Mouse (Mus musculus) right cerebral cortex, postnatal 10 days (tissue): Measurements from ENCODE around the gene Chit1.

Source experiments
- DNase-seq, 2 experiments: peaks; one replicate each; pipeline ENCODE4 v3.0.0; 2021; ENCODE audit warnings: low spot score in 2 of 2

Chit1 gene

GRCm38 (mm10) chr1:134110979-134111378 lies at the start of gene Chit1:
Chit1 (plus strand) TSS chr1:134111242.
- no peak for DNase-seq

- no peak for DNase-seq
Observed at GRCm38 (mm10) chr1:134061915-134062314, 49.1 kb upstream of the Chit1 start.

GRCm38 (mm10) chr1:134062411-134063085 lies 48.5 kb upstream of the Chit1 start:
- DNase-seq: peak; percentile 81 to 83

GRCm38 (mm10) chr1:134063086-134063772 lies 47.8 kb upstream of the Chit1 start:
- peak; percentile 77 to 81 for DNase-seq

- DNase-seq: no peak
Observed at GRCm38 (mm10) chr1:134063773-134064125, 47.3 kb upstream of the Chit1 start.

- no peak for DNase-seq
Observed at GRCm38 (mm10) chr1:134064296-134064831, 46.7 kb upstream of the Chit1 start.

- no peak for DNase-seq
Observed at GRCm38 (mm10) chr1:134065241-134065809, 45.7 kb upstream of the Chit1 start.

- DNase-seq: no peak
Observed at GRCm38 (mm10) chr1:134066554-134066953, 44.5 kb upstream of the Chit1 start.

- DNase-seq: peak in 1 of 2 experiments; percentile 56
Observed at GRCm38 (mm10) chr1:134067143-134067619, 43.9 kb upstream of the Chit1 start.

GRCm38 (mm10) chr1:134070099-134070669 lies 40.9 kb upstream of the Chit1 start:
- DNase-seq: no peak

- DNase-seq: no peak
Observed at GRCm38 (mm10) chr1:134071411-134072018, 39.5 kb upstream of the Chit1 start.

- DNase-seq: no peak
Observed at GRCm38 (mm10) chr1:134073061-134073564, 37.9 kb upstream of the Chit1 start.

- no peak for DNase-seq
Observed at GRCm38 (mm10) chr1:134073658-134074057, 37.4 kb upstream of the Chit1 start.

GRCm38 (mm10) chr1:134074184-134074583 lies 36.9 kb upstream of the Chit1 start:
- no peak for DNase-seq

GRCm38 (mm10) chr1:134074606-134075005 lies 36.4 kb upstream of the Chit1 start:
- no peak for DNase-seq

GRCm38 (mm10) chr1:134075532-134075931 lies 35.5 kb upstream of the Chit1 start:
- DNase-seq: no peak

- DNase-seq: no peak
Observed at GRCm38 (mm10) chr1:134076789-134077188, 34.3 kb upstream of the Chit1 start.

- no peak for DNase-seq
Observed at GRCm38 (mm10) chr1:134077389-134078060, 33.5 kb upstream of the Chit1 start.

GRCm38 (mm10) chr1:134078061-134078795 lies 32.8 kb upstream of the Chit1 start:
- no peak for DNase-seq

GRCm38 (mm10) chr1:134078802-134079476 lies 32.1 kb upstream of the Chit1 start, which contains the start of gene Btg2:
Btg2 (minus strand) TSS chr1:134079120.
- peak; percentile 97 for DNase-seq
